23 mouse cellular contexts compared by ENCODE assay signal in the genomic region with DNA sequence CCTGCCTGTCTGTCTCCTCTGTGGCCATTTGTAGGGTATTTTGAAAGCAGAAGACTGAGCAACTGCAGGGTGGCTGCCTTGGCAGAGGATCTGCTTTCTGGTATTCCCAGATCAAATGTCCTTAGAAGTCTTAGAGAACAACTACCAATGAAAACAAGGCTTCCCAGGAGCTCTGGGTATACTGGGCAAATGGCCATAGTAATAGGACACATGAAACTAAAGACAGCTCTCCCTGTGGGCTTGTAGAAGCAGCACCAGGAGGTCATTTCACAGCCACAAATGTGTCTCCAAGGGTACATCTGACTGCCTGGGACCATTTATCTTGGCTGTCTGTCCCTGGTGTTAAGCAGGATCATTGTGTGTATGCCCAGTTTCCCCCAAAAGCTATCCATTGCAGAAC.
A peak's percentile ranks its signal among the peaks of the same experiment; 100 is the strongest.
DNase-seq lines count a peak whose midpoint lies in the region; ATAC-seq and TF ChIP-seq lines count a peak whose summit lies in the region.
"Had no signal": no experiment of that assay in that cellular context is flagged by ENCODE, and none has a peak within 500 bp of the region (broad histone marks: within the 10 kb centered on the region; RNA-seq: fewer than 3 reads in every experiment).

No protein-coding gene starts in this region.

- H3K9me3 ChIP-seq in kidney, embryonic 15.5 days (replicated peaks) = no peaks in the 10 kb centered on the region
- H3K9me3 ChIP-seq in neural tube, embryonic 15.5 days (replicated peaks) = no peaks in the 10 kb centered on the region
- H3K9me3 ChIP-seq: forebrain, embryonic 12.5 days; heart, embryonic 12.5 days; hindbrain, embryonic 13.5 days; intestine, embryonic 15.5 days; lung, embryonic 15.5 days had no signal

- no peak overlapping the region for H3K4me3 ChIP-seq in kidney, embryonic 15.5 days (replicated peaks)
- no peak overlapping the region for H3K4me3 ChIP-seq in neural tube, embryonic 15.5 days (replicated peaks)
- H3K4me3 ChIP-seq in layer of hippocampus, adult 2 months = no peak overlapping the region
- H3K4me3 ChIP-seq: forebrain, embryonic 12.5 days; heart, embryonic 12.5 days; hindbrain, embryonic 13.5 days; intestine, embryonic 15.5 days; left cerebral cortex, adult 2 months; lung, embryonic 15.5 days had no signal

- no peaks in the 10 kb centered on the region for H3K27me3 ChIP-seq in kidney, embryonic 15.5 days
- no peaks in the 10 kb centered on the region; the same call in 1 of the 2 replicates for H3K27me3 ChIP-seq in neural tube, embryonic 15.5 days (replicated peaks)
- H3K27me3 ChIP-seq: forebrain, embryonic 12.5 days; heart, embryonic 12.5 days; hindbrain, embryonic 13.5 days; intestine, embryonic 15.5 days; lung, embryonic 15.5 days had no signal

- no peaks in the 10 kb centered on the region for H3K4me1 ChIP-seq in kidney, embryonic 15.5 days
- H3K4me1 ChIP-seq in neural tube, embryonic 15.5 days = peaks cover 10% of the 10 kb centered on the region
- H3K4me1 ChIP-seq: forebrain, embryonic 12.5 days; hindbrain, embryonic 13.5 days; intestine, embryonic 15.5 days; lung, embryonic 15.5 days had no signal

- H3K4me2 ChIP-seq in kidney, embryonic 15.5 days = no peak overlapping the region
- H3K4me2 ChIP-seq in neural tube, embryonic 15.5 days = no peak overlapping the region
- H3K4me2 ChIP-seq: forebrain, embryonic 12.5 days; heart, embryonic 12.5 days; hindbrain, embryonic 13.5 days; intestine, embryonic 15.5 days; lung, embryonic 15.5 days had no signal

- H3K9ac ChIP-seq in kidney, embryonic 15.5 days = no peak overlapping the region
- H3K9ac ChIP-seq in neural tube, embryonic 15.5 days (replicated peaks) = no peak overlapping the region
- H3K9ac ChIP-seq: forebrain, embryonic 12.5 days; heart, embryonic 12.5 days; hindbrain, embryonic 13.5 days; intestine, embryonic 15.5 days; liver, embryonic 14.5 days; lung, embryonic 15.5 days had no signal

- H3K36me3 ChIP-seq in kidney, embryonic 15.5 days = no peaks in the 10 kb centered on the region
- H3K36me3 ChIP-seq in neural tube, embryonic 15.5 days = no peaks in the 10 kb centered on the region
- H3K36me3 ChIP-seq: forebrain, embryonic 12.5 days; heart, embryonic 12.5 days; hindbrain, embryonic 13.5 days; intestine, embryonic 15.5 days; lung, embryonic 15.5 days had no signal

- TF ChIP-seq CTCF in layer of hippocampus, adult 2 months (conservative IDR thresholded peaks at IDR 0.05) = no peak

- H3K27ac ChIP-seq in kidney, embryonic 15.5 days = no peak overlapping the region
- no peak overlapping the region; the same call in 1 of the 2 replicates for H3K27ac ChIP-seq in neural tube, embryonic 15.5 days (replicated peaks)
- no peak overlapping the region for H3K27ac ChIP-seq in layer of hippocampus, adult 2 months
- H3K27ac ChIP-seq: forebrain, embryonic 12.5 days; hindbrain, embryonic 13.5 days; intestine, embryonic 15.5 days; left cerebral cortex, adult 2 months; liver, embryonic 14.5 days; lung, embryonic 15.5 days had no signal

- DNase-seq in kidney, postnatal 25 days = no peak
- peak; percentile 25 for DNase-seq in adipocyte (ENCODE audit: low spot score)
- DNase-seq in gastrocnemius, adult 8-10 months (ENCODE audit: low spot score in 2 of 2) = peak; percentile 34 to 52
- DNase-seq in spleen, adult 12 weeks (ENCODE audit: low spot score) = no peak
- DNase-seq in layer of hippocampus, adult 2 months (ENCODE audit: low spot score in 2 of 2) = no peak
- DNase-seq: adrenal gland, postnatal 14 days; cerebellum, postnatal 10 days; heart, postnatal 14 days; kidney, postnatal 36 days; layer of hippocampus, adult 9-11 months; lung, postnatal 4 days; right cerebral cortex, postnatal 14 days; thymus, adult 2 months had no signal

- peak; percentile 49; the same call in 1 of the 2 replicates for ATAC-seq in kidney, embryonic 15.5 days (replicated peaks; ENCODE audit: low FRiP score)
- peak; percentile 45; the same call in 1 of the 2 replicates for ATAC-seq in neural tube, embryonic 15.5 days (ENCODE audit: low FRiP score)
- ATAC-seq: activated CD4-positive, CD25-positive, alpha-beta regulatory T cell, adult 4 months; intestine, embryonic 15.5 days had no signal

Comparison
In these comparisons a context has a peak if more than half of its experiments do, and no peak if none do; other contexts are left out.
1. DNase-seq: peak in adipocyte (single experiment) and gastrocnemius, adult 8-10 months (2 of 2); none in kidney, postnatal 25 days (0 of 2), spleen, adult 12 weeks (single experiment) and layer of hippocampus, adult 2 months (0 of 2).